Mouse (Mus musculus): Measurements from ENCODE around the gene Wipf3. TPM values are rescaled to one million over a fixed set of nuclear protein-coding genes. Genes with fewer than 3 reads are reported as not detected.

The Wipf3 gene
- 0.18 and 0.25 TPM in 2 replicates for polyA plus RNA-seq (2012; rRNA removed)

GRCm38 (mm10) chr6:54429447-54430194 lies at the start of gene Wipf3:
Gene Wipf3, plus strand, starts transcription at chr6:54429603.

Other genes starting within 250 kb of the Wipf3 start
- 0.35 and 0.38 TPM in 2 replicates for gene Prr15, start 103.8 kb upstream of the Wipf3 start, polyA plus RNA-seq (2012; rRNA removed)
- 0.03 and 0.10 TPM in 2 replicates for gene Scrn1, start 136.9 kb downstream of the Wipf3 start, polyA plus RNA-seq (2012; rRNA removed)
- gene Plekha8, start 165.5 kb downstream of the Wipf3 start, polyA plus RNA-seq (2012; rRNA removed) = 1.8 and 2.1 TPM in 2 replicates
- gene Fkbp14, start 167.7 kb downstream of the Wipf3 start, polyA plus RNA-seq (2012; rRNA removed) = 3.8 and 4.5 TPM in 2 replicates

All from liver, embryonic 14 days (tissue).